Mouse (Mus musculus) testis, adult 2 months (tissue): Measurements from ENCODE around the gene Myh10.

Source experiments
- CTCF ChIP-seq: fragments of 200-500 bp; IDR thresholded peaks from 2 replicates; pipeline ENCODE4 v1.5.1; 2012; ENCODE audit warnings: low read depth, mild to moderate bottlenecking, inconsistent platforms, low read length, moderate library complexity; ENCODE audit not compliant: control insufficient read depth, insufficient read depth, insufficient replicate concordance
- POLR2A ChIP-seq: fragments of 200-500 bp; IDR thresholded peaks from 2 replicates; pipeline ENCODE4 v1.6.1; 2012; ENCODE audit warnings: low read depth, mild to moderate bottlenecking, inconsistent platforms, low read length, moderate library complexity; ENCODE audit not compliant: control insufficient read depth

DNA sequence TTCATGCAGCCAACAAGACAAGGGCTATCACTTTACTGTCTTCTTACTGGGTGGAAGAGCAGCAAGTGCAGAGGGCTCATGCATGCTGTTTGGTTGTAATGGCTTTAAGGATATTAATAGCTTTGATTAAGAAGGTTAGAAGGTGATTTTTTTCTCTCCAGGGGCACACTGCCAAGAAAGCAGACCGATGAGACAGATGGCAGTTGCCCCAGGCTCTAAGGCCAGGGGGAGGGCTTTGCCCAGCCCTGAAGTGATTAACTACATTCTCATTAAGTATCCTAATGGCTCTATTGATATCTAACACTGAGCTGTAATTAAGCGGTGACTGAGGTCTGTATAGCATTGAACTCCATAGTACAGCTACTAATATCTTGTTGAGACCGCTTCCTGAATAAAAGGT, 73.3 kb downstream of the Myh10 start:
- TF ChIP-seq CTCF = no peak
- TF ChIP-seq POLR2A = no peak
